Mouse (Mus musculus) hindbrain, embryonic 15.5 days (tissue): Measurements from ENCODE around the gene Sppl2b. TPM values are rescaled to one million over a fixed set of nuclear protein-coding genes. Genes with fewer than 3 reads are reported as not detected.
A peak's percentile ranks its signal among the peaks of the same experiment; 100 is the strongest.

Experiments
- ATAC-seq: fragments of 200-750 bp; cut with Nextera tagmentation; 2 replicates; pipeline ENCODE4 v1.8.0; 2017; ENCODE audit warnings: low read depth, moderate number of reproducible peaks, moderate TSS enrichment; ENCODE audit not compliant: low FRiP score
- H3K27ac ChIP-seq: fragments of 300-500 bp; sonication (generic); replicated peaks from 2 replicates; pipeline ENCODE4 v1.5.1; 2015; ENCODE audit warnings: mild to moderate bottlenecking, inconsistent platforms
- H3K27me3 ChIP-seq: fragments of 300-500 bp; sonication (generic); 2 replicates; pipeline ENCODE4 v1.6.1; 2015; ENCODE audit warnings: control low read depth, inconsistent platforms
- H3K36me3 ChIP-seq: fragments of 300-500 bp; sonication (generic); 2 replicates; pipeline ENCODE4 v1.6.1; 2015; ENCODE audit warnings: control low read depth, inconsistent platforms
- H3K4me1 ChIP-seq: fragments of 300-500 bp; sonication (generic); replicated peaks from 2 replicates; pipeline ENCODE4 v1.6.1; 2015; ENCODE audit warnings: control low read depth, inconsistent platforms
- H3K4me2 ChIP-seq: fragments of 300-500 bp; sonication (generic); 2 replicates; pipeline ENCODE4 v1.6.1; 2015; ENCODE audit warnings: moderate library complexity, mild to moderate bottlenecking, inconsistent platforms
- H3K4me3 ChIP-seq: fragments of 300-500 bp; sonication (generic); 2 replicates; pipeline ENCODE4 v1.5.1; 2015; ENCODE audit warnings: mild to moderate bottlenecking, inconsistent platforms
- H3K9ac ChIP-seq: fragments of 300-500 bp; sonication (generic); 2 replicates; pipeline ENCODE4 v1.6.1; 2015; ENCODE audit warnings: inconsistent platforms
- H3K9me3 ChIP-seq: fragments of 300-500 bp; sonication (generic); 2 replicates; pipeline ENCODE4 v1.6.1; 2016; ENCODE audit warnings: control low read depth, inconsistent platforms
- WGBS: fragments of 180-500 bp; shearing (Covaris S2); methylation state at CpG from one replicate; pipeline ENCODE4 v1.1.7; 2015; 5-methylcytosine and 5-hydroxymethylcytosine counted together
- polyA plus RNA-seq: library from polyadenylated mRNA; unstranded; fragments of >200 nt; fragmentation: Nextera tagmentation; extraction: Ambion mirVana; gene quantifications from 2 replicates; pipeline ENCODE4 v1.2.1, GENCODE M21; 2015

The Sppl2b gene
- polyA plus RNA-seq, 1 experiment from 2014 or later: 87.4 TPM

DNA sequence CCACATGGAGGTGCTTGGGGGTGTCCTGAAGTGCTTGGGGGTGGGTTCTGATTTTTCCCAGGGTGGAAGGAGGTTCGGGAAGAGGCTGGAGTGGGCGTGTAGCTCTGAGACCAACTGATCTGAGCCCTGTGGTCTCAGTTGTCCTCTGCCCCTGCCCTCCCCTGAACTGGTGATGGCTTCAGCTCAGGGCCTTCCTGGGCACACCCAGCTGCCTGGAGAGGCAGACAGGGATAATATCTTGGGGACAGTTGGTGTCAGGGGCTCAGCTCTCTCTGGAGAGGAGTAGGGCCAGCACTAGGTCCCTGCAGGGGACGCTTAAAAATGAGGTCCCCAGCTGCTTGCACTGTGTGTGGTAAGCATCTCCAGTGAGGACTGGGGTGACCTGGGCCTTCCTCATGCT, 2.8 kb downstream of the Sppl2b start:
- Histone ChIP-seq H3K27ac (peak overlapping the region; percentile 62; the same call in 1 of the 2 replicates), H3K27me3 (no peaks in the 10 kb centered on the region), H3K36me3 (peaks cover 18% of the 10 kb centered on the region), H3K4me2 (peak overlapping the region; percentile 21; the same call in 1 of the 2 replicates), H3K4me3 (no peak overlapping the region), H3K9me3 (no peaks in the 10 kb centered on the region), H3K4me1 (peaks cover 45% of the 10 kb centered on the region), H3K9ac (0 out of 2 replicates have a peak overlapping the region, but pooled peaks have one; percentile 31)
- WGBS: 59% methylated on average over 3 of the region's 3 CpGs
- ATAC-seq: no peak

DNA sequence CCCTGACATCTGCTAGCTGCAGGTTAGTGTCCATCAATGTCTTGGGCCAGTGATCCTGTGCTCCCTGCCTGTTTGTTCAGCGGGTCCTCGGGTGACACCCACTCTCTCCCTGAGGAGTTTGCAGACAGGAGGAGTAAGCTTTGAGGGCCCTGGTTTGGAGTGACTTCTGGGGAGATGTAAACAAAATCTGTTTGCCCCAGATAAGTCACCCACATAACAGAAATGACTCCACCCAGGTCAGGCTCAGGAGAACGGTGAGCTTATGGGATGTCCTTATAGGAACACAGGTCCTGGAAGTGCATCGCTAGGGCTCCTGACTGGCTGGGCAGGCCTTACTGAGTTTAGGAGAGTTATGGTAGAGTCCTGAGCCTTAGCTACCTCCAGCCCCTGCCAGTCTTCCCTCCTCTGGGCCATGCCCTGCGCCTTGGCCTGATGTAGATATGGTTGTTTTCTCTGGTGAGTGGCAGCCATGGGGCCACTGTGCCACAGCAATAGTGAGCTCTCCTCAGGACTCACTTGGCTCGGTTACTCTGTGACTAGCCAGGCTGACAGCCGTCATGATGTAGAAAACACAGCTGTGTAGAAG, 3.4 kb downstream of the Sppl2b start:
- no peaks in the 10 kb centered on the region for H3K27me3 ChIP-seq
- WGBS: 82% methylated on average over 7 of the region's 7 CpGs
- no peak overlapping the region for H3K9ac ChIP-seq
- no peak overlapping the region for H3K4me2 ChIP-seq
- H3K9me3 ChIP-seq: no peaks in the 10 kb centered on the region
- ATAC-seq: no peak
- H3K4me3 ChIP-seq: no peak overlapping the region
- H3K4me1 ChIP-seq: peaks cover 45% of the 10 kb centered on the region
- 0 out of 2 replicates have a peak overlapping the region, but pooled peaks have one; percentile 62 for H3K27ac ChIP-seq
- H3K36me3 ChIP-seq: peaks cover 20% of the 10 kb centered on the region

DNA sequence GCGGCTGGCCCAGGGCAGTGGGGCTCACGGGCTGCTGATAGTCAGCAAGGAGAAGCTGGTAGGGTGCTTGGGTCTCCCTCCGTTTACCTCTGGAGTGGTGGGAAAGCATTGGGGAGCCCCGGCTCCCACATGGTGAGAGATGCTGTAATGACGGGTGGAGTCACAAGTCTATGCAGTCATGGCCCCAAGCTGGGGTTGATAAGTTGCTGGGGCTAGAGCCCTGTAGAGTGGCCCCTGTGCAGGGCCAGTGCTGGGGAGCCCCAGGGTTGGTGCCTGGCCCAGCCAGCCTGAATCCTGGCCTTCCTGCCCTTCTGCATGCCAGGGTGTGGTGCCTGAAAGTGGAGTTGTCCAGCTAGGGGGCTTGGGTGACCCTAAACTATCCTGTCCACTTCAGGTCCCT, 7.2 kb downstream of the Sppl2b start:
- H3K36me3 ChIP-seq: peaks cover 42% of the 10 kb centered on the region

DNA sequence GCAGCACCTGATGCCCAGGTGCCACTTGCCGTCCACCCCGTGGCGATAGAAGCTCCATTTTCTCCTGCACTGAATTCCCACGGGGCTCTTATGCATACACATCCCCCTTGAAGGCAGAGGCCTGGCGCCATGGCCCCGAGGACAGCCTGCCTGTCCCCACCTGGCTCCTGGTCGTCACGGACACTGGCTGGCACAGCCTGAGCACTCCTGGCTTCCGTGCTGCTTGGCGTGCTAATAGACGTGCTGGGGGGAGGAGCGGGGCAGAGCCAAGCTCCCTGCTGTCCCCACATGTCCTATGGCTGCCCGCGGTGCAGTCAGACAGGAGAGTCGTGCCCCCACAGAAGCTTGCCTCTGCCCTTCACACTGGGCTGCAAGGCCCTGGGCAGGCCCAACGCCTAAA, 9.4 kb downstream of the Sppl2b start:
- no peak overlapping the region for H3K9ac ChIP-seq
- peaks cover 51% of the 10 kb centered on the region for H3K36me3 ChIP-seq
- peaks cover 4% of the 10 kb centered on the region; the same call in 1 of the 2 replicates for H3K4me1 ChIP-seq
- H3K27ac ChIP-seq: no peak overlapping the region
- no peak for ATAC-seq
- WGBS: 67% methylated on average over 16 of the region's 16 CpGs
- H3K27me3 ChIP-seq: no peaks in the 10 kb centered on the region
- no peaks in the 10 kb centered on the region for H3K9me3 ChIP-seq
- no peak overlapping the region for H3K4me3 ChIP-seq
- no peak overlapping the region for H3K4me2 ChIP-seq

More for the DNA sequence above, 7.2 kb downstream of the Sppl2b start:
- Histone ChIP-seq H3K9me3 (no peaks in the 10 kb centered on the region), H3K4me1 (peaks cover 20% of the 10 kb centered on the region), H3K27ac (no peak overlapping the region), H3K4me3 (no peak overlapping the region), H3K9ac (no peak overlapping the region), H3K27me3 (no peaks in the 10 kb centered on the region), H3K4me2 (no peak overlapping the region)
- 94% methylated on average over 5 of the region's 5 CpGs for WGBS
- no peak for ATAC-seq

DNA sequence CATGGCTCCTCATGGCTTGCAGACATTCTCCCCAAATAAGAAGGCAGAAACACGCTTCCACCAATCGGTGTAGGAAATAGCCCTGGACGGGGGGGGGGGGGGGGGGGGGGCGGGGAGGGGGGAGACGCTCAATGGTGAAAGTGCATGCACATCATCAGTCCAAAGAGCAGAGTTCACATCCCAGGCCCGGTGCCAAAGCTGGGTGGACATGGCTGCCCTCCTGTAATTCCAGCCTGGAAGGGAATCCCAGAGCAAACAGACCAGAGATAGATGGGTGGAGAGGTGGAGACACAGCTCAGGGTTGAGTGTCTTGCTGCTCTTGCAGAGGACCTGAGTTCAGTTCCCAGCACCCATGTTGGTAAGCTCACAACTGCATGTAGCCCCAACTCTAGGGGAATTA, 15.9 kb downstream of the Sppl2b start:
- Histone ChIP-seq H3K27me3 (0 out of 2 replicates have a peak, but pooled peaks cover 2% of the 10 kb centered on the region), H3K4me2 (no peak overlapping the region), H3K36me3 (peaks cover 14% of the 10 kb centered on the region; the same call in 1 of the 2 replicates), H3K27ac (no peak overlapping the region), H3K9ac (no peak overlapping the region), H3K4me3 (no peak overlapping the region), H3K4me1 (no peaks in the 10 kb centered on the region), H3K9me3 (no peaks in the 10 kb centered on the region)
- no peak for ATAC-seq
- WGBS: 75% methylated on average over 2 of the region's 6 CpGs

DNA sequence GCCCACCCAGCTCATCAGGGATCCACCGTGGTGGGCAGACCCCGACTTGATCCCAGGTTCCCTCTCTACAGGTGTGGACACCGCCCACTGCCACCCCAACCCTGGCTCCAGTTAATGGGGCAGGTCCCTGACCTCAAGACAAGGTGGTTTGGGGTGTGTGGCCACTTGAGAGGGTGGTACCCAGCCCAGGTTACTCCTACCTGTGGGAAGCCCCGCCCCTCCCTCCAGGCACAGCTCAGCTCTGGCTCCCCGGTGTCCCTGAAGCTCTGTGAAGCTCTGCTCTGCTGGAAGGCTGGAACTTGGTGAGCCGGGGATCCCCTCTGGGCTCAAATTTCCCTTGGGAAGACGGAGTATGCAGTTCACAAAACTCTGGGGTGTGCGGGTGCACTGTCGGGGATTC, 16.5 kb downstream of the Sppl2b start, which contains the start of gene Tmprss9:
Gene Tmprss9, plus strand, starts transcription at position 268 of the 400 bp plus-strand sequence.
- Histone ChIP-seq H3K27ac (no peak within 1 kb of the TSS), H3K9ac (no peak within 1 kb of the TSS), H3K4me1 (no peaks in the 10 kb centered on the region), H3K36me3 (peaks cover 12% of the 10 kb centered on the region; the same call in 1 of the 2 replicates), H3K27me3 (0 out of 2 replicates have a peak, but pooled peaks cover 2% of the 10 kb centered on the region), H3K9me3 (no peaks in the 10 kb centered on the region), H3K4me3 (no peak within 1 kb of the TSS), H3K4me2 (no peak within 1 kb of the TSS)
- no peak for ATAC-seq
- WGBS: 31% methylated on average over 9 of the region's 9 CpGs

DNA sequence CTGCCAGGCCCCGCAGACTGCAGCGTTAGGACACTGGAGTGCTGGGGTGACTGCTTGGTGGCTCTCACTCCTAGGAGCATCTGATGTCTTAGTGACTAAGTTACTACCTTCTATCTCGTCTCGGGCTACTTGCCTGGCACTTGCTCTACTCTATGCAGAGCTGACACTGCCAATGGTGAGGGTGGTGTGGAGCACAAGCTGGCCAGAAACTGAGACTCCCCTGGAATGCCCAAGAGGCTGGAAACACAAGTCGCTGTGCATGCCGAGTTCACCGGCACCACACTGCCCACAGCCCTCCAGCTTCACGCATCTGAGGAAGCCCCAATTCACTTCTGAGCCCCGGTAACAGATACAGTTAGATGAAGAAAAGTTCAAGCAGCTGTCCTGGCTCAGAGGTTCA, 19.0 kb downstream of the Sppl2b start:
- H3K27me3 ChIP-seq: 0 out of 2 replicates have a peak, but pooled peaks cover 2% of the 10 kb centered on the region
- no peak overlapping the region for H3K9ac ChIP-seq
- no peak overlapping the region for H3K4me2 ChIP-seq
- H3K4me1 ChIP-seq: no peaks in the 10 kb centered on the region
- no peaks in the 10 kb centered on the region for H3K36me3 ChIP-seq
- H3K4me3 ChIP-seq: no peak overlapping the region
- no peak overlapping the region for H3K27ac ChIP-seq
- ATAC-seq: no peak
- WGBS: 77% methylated on average over 9 of the region's 9 CpGs
- H3K9me3 ChIP-seq: no peaks in the 10 kb centered on the region

DNA sequence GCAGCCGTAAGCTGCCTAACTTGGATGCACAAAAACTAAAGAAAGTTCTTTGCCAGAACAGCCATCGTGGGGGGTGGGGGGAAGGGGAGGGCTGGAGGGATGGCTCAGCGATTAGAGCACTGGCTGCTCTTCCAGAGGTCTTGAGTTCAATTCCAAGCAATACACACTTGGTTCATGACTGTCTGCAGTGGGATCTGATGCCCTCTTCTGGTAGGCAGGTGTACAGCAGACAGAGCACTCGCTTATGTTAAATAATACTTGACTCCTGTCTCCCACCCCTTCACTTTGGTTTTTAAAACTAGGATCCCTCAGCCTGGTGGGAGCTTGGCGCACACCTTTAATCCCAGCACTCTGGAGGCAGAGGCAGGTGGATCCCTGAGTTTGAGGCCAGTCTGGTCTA, 21.0 kb downstream of the Sppl2b start:
- Histone ChIP-seq H3K4me3 (no peak overlapping the region), H3K27ac (no peak overlapping the region), H3K9ac (no peak overlapping the region), H3K9me3 (no peaks in the 10 kb centered on the region), H3K27me3 (0 out of 2 replicates have a peak, but pooled peaks cover 2% of the 10 kb centered on the region), H3K4me1 (no peaks in the 10 kb centered on the region), H3K36me3 (no peaks in the 10 kb centered on the region), H3K4me2 (no peak overlapping the region)
- no peak for ATAC-seq
- 30% methylated on average over 5 of the region's 5 CpGs for WGBS

DNA sequence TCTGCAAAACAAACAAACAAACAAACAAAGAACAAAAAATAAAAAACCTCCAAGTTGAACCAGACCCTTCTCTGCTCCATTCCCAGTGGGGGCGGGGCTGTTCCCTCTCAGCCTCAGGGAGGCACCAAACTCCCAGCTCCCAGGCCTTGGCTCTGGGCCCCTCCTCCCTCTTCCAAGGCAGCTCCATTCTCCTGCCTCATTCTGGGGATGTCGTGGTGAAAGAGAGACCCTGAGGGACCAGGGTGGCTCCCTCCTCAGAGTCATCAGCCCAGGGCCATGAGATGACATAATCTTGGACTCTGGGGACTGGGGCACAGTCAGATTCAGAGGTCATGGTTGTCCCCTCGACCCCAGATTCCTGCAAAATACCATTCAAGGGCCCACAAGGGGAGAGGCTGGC, 21.5 kb downstream of the Sppl2b start:
- 22% methylated on average over 3 of the region's 3 CpGs for WGBS

DNA sequence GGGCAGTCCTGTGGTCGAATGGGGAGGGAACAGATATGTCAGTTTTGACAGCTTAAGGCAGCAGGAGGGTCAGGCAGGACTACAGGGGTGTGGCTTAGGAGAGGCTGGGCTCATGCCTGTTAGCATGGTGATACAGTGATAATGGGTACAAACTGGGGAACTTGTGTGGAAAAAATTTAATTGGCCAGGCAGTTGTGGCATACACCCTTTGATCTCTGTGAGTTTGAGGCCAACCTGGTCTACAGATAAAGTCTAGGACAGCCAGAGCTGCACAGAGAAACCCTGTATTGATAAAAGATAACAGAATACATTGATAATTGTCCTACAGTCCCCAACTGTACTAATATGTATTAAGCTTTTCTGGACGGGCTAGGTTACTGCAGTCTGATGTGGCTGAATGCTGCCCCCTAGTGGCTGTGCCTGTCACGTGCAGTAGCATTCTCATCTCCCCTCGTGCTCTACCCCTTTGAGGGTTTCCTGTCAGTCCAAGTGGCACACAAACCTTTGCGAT, 25.1 kb downstream of the Sppl2b start:
- H3K4me2 ChIP-seq: no peak overlapping the region
- ATAC-seq: peak; percentile 38; the same call in 1 of the 2 replicates
- H3K4me1 ChIP-seq: no peaks in the 10 kb centered on the region
- H3K4me3 ChIP-seq: no peak overlapping the region
- H3K27ac ChIP-seq: no peak overlapping the region
- 25% methylated on average over 5 of the region's 5 CpGs for WGBS
- H3K36me3 ChIP-seq: no peaks in the 10 kb centered on the region
- H3K9me3 ChIP-seq: no peaks in the 10 kb centered on the region
- H3K27me3 ChIP-seq: no peaks in the 10 kb centered on the region
- H3K9ac ChIP-seq: no peak overlapping the region

More for the DNA sequence above, 21.5 kb downstream of the Sppl2b start:
- ATAC-seq: no peak
- no peaks in the 10 kb centered on the region for H3K9me3 ChIP-seq
- H3K27me3 ChIP-seq: 0 out of 2 replicates have a peak, but pooled peaks cover under 1% of the 10 kb centered on the region
- no peak overlapping the region for H3K4me2 ChIP-seq
- no peaks in the 10 kb centered on the region for H3K36me3 ChIP-seq
- no peak overlapping the region for H3K9ac ChIP-seq
- no peak overlapping the region for H3K4me3 ChIP-seq
- H3K4me1 ChIP-seq: no peaks in the 10 kb centered on the region
- H3K27ac ChIP-seq: no peak overlapping the region

DNA sequence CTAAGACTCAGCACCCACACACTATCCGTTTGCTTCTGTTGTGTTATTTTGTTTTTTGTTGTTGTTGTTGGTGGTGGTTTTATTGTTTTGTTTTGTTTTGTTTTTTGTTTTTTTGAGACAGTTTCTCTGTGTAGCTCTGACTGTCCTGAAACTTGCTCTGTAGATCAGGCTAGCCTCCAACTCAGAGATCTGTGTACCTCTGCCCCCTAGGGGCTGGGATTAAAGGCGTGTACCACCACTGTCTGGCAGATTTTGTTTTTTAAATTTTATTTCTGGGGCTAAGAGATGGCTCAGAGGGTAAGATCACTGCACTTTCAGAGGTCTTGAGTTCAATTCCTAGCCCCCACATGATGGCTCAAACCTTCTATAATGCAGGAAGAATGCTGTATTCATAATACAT, 25.8 kb downstream of the Sppl2b start:
- Histone ChIP-seq H3K4me1 (no peaks in the 10 kb centered on the region), H3K27me3 (no peaks in the 10 kb centered on the region), H3K9me3 (no peaks in the 10 kb centered on the region), H3K36me3 (no peaks in the 10 kb centered on the region), H3K27ac (no peak overlapping the region), H3K4me2 (no peak overlapping the region), H3K4me3 (no peak overlapping the region), H3K9ac (no peak overlapping the region)
- 69% methylated on average over 2 of the region's 2 CpGs for WGBS
- ATAC-seq: no peak

DNA sequence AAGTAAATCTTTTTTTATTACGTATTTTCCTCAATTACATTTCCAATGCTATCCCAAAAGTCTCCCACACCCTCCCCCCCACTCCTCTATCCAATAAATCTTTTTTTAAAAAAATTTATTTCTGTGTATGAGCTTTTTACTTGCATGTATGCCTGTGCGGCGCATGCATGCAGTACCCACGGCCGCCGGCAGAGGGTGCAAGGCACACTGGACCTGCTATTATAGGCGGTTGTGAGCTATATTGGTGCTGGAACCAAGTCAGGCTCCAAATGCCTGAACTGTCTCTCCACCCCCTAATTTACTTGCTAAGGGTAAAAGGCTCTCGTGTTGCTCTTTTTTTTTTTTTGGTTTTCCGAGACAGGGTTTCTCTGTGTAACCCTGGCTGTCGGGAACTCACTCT, 26.2 kb downstream of the Sppl2b start:
- H3K27me3 ChIP-seq: no peaks in the 10 kb centered on the region
- no peaks in the 10 kb centered on the region for H3K4me1 ChIP-seq
- H3K9ac ChIP-seq: no peak overlapping the region
- WGBS: 26% methylated on average over 10 of the region's 10 CpGs
- no peaks in the 10 kb centered on the region for H3K9me3 ChIP-seq
- no peak for ATAC-seq
- no peaks in the 10 kb centered on the region for H3K36me3 ChIP-seq
- no peak overlapping the region for H3K27ac ChIP-seq
- no peak overlapping the region for H3K4me2 ChIP-seq
- H3K4me3 ChIP-seq: no peak overlapping the region
